Mouse (Mus musculus) embryo, embryonic 11 days (tissue): ENCODE data around the gene Mastl.

Experiments used
- DNase-seq: peaks from one replicate; pipeline ENCODE4 v3.0.0-alpha.2; 2015

Gene Mastl

GRCm38 (mm10) chr2:23155777-23156607 is at the start of gene Mastl, which contains the start of gene Yme1l1:
Gene Mastl, minus strand, starts transcription at chr2:23156024.
Gene Yme1l1, plus strand, starts transcription at chr2:23156369.
- DNase-seq, result peak; percentile 99

GRCm38 (mm10) chr2:23202900-23203670 is 47.3 kb upstream of the Mastl start:
- no peak for DNase-seq

DNA sequence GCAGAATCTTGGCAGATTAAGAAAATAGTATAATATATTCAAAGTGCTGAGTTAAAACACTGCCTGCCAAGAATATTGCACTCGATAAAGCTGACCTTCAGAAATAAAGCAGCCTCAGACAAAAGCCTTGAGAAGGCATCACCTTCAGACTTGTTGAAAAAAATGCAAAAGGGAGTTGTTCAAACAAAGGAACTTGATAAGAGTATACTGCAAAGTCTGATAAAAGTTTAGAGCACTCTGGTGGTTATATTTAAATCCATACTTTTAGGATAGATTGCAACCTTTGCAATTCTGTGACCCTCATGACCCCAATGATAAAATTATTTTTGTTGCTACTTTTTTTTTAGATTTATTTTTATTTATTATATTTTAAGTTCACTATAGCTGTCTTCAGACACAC is 45.2 kb upstream of the Mastl start:
- DNase-seq, result no peak

DNA sequence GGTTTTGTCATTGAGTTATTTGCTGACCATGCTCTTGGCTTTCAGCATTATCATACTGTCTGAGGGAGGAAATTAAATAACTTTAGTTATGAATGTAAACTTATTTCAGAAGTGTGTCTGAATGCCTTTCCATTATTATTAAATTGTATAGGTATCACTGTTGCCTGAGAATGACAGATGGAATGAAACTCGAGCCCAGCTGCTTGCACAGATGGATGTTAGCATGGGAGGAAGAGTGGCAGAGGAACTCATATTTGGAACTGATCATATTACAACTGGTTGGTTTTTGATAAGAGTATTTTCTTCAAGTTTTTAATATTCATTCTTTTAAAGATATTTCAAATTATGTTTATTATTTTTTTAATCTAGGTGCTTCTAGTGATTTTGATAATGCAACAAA is 38.5 kb upstream of the Mastl start:
- DNase-seq, result no peak

DNA sequence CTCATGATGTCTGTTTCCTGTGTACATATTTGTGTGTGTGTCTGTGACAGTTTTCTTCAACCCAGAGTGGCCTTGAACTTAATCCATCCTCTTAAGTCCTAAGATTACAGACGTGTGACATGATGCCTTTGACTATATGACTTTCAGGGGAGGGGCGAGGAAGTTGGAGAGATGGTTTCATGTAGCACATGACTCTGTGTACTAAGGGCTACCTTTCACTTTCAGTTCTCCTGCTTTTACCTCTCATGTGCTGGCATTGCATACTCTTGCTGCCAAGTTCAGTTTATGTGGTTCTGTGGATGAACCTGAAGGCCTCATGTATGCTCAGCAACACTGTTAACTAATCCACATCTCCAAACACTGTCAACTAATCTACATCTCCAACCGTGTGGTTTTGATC is 16.5 kb upstream of the Mastl start:
- no peak for DNase-seq

DNA sequence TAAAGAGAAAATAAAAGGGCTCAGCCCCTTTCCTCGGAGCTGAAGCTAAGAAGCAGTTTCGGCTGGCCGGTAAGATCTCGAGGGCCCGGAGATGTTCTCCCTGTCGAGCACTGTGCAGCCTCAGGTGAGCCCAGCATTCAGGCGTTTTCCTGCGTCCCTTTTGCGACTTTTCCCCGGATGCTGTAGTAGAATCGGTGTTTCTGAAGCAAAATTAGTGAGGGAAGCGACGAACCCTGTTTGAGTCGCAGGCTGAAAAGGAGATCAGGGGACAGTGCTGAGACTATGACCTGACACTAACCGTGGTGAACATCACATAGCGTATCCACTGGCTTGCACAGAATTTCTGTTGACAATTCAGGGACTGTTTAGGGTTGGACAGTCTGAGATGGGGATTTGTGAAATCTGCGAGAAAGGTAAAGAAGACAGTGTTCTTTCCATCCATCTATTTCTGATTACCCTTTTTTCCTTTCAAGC is 821 bp upstream of the Mastl start:
- DNase-seq, result no peak

- peak; percentile 20 for DNase-seq
Observed at GRCm38 (mm10) chr2:23155199-23155621, 614 bp downstream of the Mastl start.

DNA sequence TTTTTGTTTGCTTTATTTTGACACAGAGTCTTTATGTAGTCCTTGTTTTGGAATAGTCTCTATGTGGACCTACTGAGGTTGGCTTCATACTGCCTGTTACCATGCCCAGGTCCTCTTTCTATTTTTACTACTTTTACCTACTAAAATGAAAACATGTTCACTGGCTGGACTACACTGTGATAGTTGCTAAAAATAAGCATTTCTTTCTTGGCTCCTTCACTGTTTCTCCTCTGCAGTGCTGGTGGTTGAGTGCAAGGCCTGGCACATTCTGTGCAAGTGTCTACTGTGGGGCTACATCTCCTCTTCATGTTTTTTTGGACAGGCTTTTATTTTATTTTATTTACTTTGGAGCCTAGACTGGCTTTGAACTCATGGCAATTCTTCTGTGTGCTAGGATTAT is 36.3 kb downstream of the Mastl start:
- no peak for DNase-seq

- DNase-seq, result no peak
Observed at GRCm38 (mm10) chr2:23102266-23102665, 53.6 kb downstream of the Mastl start.

DNA sequence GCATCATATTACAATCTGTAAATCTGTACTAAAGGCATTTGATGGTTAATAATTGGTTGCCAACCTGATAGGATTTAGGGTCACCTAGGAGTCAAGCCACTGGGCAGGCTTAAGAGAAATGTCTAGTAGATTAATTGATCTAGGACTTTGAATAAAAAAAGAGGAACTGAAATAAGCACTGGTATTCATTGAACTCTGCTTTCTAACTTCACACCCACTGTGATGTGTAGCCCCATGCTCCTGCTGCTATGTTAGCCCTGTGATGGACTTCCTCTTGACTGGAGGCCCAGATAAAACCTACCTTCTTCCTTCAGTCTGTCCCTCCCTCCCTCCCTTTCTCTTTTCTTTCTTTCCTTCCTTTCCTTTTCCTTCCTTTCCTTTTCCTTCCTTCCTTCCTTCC is 58.8 kb downstream of the Mastl start:
- no peak for DNase-seq

DNA sequence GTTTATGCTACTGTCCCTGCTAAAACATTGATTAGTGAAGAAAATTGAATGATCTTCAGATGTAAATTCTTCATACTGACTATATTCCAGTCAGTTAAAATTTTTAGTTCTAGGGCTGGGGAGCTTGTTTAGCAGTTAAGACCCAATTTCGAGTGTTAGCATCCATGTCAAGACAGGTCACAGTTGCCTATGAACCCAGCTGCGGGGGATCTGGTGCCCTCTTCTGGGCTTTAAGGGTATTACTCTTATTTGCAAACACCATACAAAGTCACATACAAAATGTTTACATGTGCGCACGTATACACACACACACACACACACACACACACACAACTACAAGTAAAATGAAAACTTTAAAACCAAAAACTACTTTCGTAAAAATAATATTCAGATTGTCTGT is 63.6 kb downstream of the Mastl start:
- DNase-seq, result peak; percentile 30

DNA sequence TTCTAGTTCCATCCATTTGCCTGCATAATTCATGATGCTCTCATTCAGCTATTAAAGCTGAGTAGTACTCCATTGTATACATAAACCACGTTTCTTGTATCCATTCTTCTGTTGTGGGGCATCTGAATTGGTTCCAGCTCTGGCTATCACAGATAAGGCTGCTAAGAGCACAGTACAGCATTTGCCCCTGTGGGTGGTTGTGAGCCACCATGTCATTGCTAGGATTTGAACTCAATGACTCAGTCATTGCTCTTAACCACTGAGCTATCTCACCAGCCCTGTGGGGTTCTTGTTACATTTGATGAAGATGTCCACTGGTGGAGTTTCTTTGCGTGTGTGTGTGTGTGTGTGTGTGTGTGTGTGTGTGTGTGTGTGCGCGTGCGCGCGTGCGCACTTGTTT is 71.3 kb downstream of the Mastl start:
- no peak for DNase-seq

GRCm38 (mm10) chr2:23078588-23078987 is 77.2 kb downstream of the Mastl start:
- DNase-seq, result no peak

GRCm38 (mm10) chr2:23077693-23078092 is 78.1 kb downstream of the Mastl start:
- DNase-seq, result no peak

DNA sequence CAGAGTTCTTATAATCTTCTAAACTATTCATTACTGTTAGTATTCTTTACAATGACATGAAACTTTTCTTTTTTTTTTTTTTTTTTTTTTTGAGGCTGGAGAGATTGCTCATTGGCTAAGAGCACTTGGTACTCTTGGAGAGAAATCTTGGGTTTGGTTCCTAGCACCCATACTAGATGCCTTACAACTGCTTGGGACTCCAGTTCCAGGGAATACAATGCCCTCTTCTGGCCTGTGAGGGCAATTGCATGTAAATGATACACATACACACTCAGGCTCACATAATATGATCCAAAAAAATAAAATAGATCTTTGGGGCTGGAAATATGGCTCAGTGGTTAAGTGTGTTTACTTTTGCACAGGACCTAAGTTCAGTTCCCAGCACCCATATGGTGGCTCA is 79.0 kb downstream of the Mastl start:
- no peak for DNase-seq

DNA sequence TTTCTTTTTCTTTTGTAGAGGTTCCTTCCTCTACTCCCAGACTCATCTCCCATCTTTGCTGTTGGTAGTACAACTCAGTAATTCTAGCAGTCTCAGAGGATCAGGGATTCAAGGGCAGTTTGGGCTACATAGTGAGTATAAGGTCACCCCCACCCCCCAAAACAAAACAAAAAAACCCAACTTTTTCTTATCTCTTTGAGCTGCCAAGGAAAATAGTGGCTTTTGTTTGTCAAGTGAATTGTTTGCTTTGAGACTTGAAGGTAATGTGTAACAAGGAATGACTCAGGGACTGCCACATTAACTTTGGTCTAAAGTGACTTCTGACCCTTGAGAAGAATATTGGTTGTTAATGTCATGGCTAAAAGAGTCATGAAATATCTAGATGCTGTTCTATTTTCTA is 80.0 kb downstream of the Mastl start:
- DNase-seq, result no peak

DNA sequence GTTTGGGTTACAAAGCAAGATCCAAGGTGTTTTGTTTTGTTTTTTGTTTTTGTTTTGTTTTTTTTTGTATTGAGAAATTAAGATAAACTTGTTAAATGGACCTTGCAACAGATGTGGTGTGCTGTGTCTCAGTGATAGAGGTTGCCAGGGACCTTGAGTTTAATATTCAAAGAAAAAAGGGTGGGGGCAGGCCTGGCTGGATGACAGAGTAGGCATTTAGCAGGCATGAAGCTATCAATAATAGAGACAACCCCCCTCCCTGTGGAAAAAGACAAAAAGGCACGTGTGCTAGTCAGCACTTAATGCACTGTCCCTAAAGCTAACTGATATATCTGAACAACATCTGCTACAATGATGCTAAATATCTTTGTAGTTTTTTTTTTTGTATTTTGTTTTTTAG is 84.4 kb downstream of the Mastl start:
- DNase-seq, result no peak

GRCm38 (mm10) chr2:23070491-23070890 is 85.3 kb downstream of the Mastl start:
- no peak for DNase-seq

GRCm38 (mm10) chr2:23068894-23069744 is 86.7 kb downstream of the Mastl start:
- DNase-seq, result peak; percentile 95

DNA sequence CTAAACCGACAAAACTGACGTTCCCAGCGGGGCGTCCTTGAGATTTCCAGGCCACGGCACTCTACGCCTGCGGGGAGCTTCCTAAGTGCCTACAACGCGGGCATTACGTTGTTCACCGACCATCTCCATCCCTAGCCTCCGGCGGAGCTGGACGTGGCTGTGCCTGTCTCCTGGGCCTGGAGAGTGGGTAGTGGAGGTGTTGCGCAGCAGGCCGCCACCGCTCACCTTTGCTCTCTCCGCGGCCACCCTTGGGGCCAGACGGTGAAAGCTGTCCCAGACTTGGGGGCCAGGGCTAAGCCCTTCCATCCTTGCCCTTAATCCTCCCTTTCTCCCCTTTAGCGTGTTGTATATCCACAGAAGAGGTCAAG is 87.5 kb downstream of the Mastl start:
- no peak for DNase-seq

DNA sequence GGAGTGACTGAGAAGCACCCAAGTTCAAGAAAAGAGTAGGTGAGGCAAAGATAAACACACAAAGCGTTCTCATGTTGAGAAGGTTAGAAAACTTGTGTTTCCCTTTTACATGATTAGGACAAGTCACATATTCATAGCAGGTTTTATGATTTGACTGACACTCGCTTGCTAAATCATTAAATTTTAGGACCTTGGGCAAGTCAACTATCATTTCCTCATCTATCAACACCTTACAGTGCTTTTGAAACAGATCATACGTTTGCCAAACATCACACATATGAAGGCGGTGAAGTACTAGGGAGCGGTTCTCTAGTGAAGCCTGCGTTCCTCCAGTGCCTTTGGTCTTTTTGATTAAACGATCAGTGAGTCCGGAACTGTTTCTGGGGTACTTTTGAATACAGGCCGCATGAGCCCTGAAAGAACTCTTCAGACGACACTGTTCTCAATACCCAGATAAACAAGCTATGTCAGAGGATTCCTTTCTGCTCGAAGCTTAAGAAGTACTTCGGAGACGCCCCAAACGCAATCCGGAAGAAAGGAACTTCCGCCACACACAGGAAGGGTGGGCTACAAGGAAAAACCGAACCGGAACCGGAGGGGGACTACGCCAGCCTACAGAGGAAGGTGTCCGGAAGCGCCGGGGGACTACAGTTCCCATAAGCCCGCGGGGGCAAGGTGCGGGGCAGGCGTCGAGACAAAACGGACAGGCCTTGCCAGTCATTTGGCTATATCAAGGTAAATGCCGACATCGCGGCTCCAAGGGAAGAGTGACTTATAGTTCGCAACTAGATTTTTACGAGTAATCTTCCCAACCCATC is 88.1 kb downstream of the Mastl start, which contains the start of gene Acbd5:
Gene Acbd5, plus strand, starts transcription at position 616 of the 818 bp plus-strand sequence.
- peak; percentile 98 for DNase-seq
